Mouse (Mus musculus) heart, postnatal 0 days (tissue): ENCODE data around the gene Gm38431.

ENCODE experiments used
- CTCF ChIP-seq: IDR thresholded peaks from 2 replicates; pipeline ENCODE4 v1.5.1; 2016; ENCODE audit warnings: antibody characterized with exemption, control low read depth, low read depth
- EP300 ChIP-seq: IDR thresholded peaks from 2 replicates; pipeline ENCODE4 v1.6.1; 2016; ENCODE audit warnings: antibody characterized with exemption, low read depth

- TF ChIP-seq CTCF (no peak), EP300 (no peak)
Observed at GRCm38 (mm10) chr9:21113751-21114150, 22.0 kb upstream of the Gm38431 start.
